Mouse (Mus musculus) limb, embryonic 12.5 days (tissue): ENCODE measurements around the gene Tnrc6b. TPM values are rescaled to one million over a fixed set of nuclear protein-coding genes. Genes with fewer than 3 reads are reported as not detected.

ENCODE experiments used
- ATAC-seq: fragments of 200-750 bp; cut with Nextera tagmentation; 2 replicates; pipeline ENCODE4 v1.8.0; 2017; ENCODE audit warnings: low read depth, moderate TSS enrichment; ENCODE audit not compliant: insufficient number of reproducible peaks, insufficient read depth, low FRiP score, low TSS enrichment
- H3K27ac ChIP-seq: fragments of 300-500 bp; sonication (generic); 2 replicates; pipeline ENCODE4 v1.5.1; 2016; ENCODE audit warnings: mild to moderate bottlenecking, moderate library complexity
- H3K27me3 ChIP-seq: fragments of 300-500 bp; sonication (generic); 2 replicates; pipeline ENCODE4 v1.6.1; 2016; ENCODE audit warnings: mild to moderate bottlenecking, moderate library complexity
- H3K36me3 ChIP-seq: fragments of 300-500 bp; sonication (generic); 2 replicates; pipeline ENCODE4 v1.6.1; 2016; ENCODE audit warnings: mild to moderate bottlenecking, moderate library complexity
- H3K4me1 ChIP-seq: fragments of 300-500 bp; sonication (generic); replicated peaks from 2 replicates; pipeline ENCODE4 v1.6.1; 2016
- H3K4me2 ChIP-seq: fragments of 300-500 bp; sonication (generic); 2 replicates; pipeline ENCODE4 v1.6.1; 2016; ENCODE audit warnings: mild to moderate bottlenecking, moderate library complexity
- H3K4me3 ChIP-seq: fragments of 300-500 bp; sonication (generic); replicated peaks from 2 replicates; pipeline ENCODE4 v1.5.1; 2016; ENCODE audit warnings: mild to moderate bottlenecking
- H3K9ac ChIP-seq: fragments of 300-500 bp; sonication (generic); replicated peaks from 2 replicates; pipeline ENCODE4 v1.6.1; 2016; ENCODE audit warnings: mild to moderate bottlenecking, moderate library complexity
- H3K9me3 ChIP-seq: fragments of 300-500 bp; sonication (generic); 2 replicates; pipeline ENCODE4 v1.6.1; 2016; ENCODE audit warnings: mild to moderate bottlenecking, moderate library complexity
- WGBS: fragments of 180-500 bp; shearing (Covaris S2); methylation state at CpG from one replicate; pipeline ENCODE4 v1.1.7; 2016; 5-methylcytosine and 5-hydroxymethylcytosine counted together
- polyA plus RNA-seq: library from polyadenylated mRNA; unstranded; fragments of >200 nt; fragmentation: Nextera tagmentation; extraction: Ambion mirVana; gene quantifications from 2 replicates; pipeline ENCODE4 v1.2.1, GENCODE M21; 2016

Tnrc6b gene
- polyA plus RNA-seq, 1 experiment from 2014 or later: 41.0 TPM

- ATAC-seq: peak; percentile 90
- no peaks in the 10 kb centered on the region for H3K9me3 ChIP-seq
- peak overlapping the region; percentile 56 for H3K4me3 ChIP-seq
- no peaks in the 10 kb centered on the region for H3K36me3 ChIP-seq
- H3K4me1 ChIP-seq: peaks cover 28% of the 10 kb centered on the region
- peak overlapping the region; percentile 88 for H3K27ac ChIP-seq
- H3K9ac ChIP-seq: peak overlapping the region; percentile 79
- peak overlapping the region; percentile 65 for H3K4me2 ChIP-seq
- WGBS: under 1% methylated on average over 17 of the region's 17 CpGs
- no peaks in the 10 kb centered on the region for H3K27me3 ChIP-seq
These were observed 87.4 kb downstream of the Tnrc6b start for GRCm38 (mm10) chr15:80798367-80799073.

DNA sequence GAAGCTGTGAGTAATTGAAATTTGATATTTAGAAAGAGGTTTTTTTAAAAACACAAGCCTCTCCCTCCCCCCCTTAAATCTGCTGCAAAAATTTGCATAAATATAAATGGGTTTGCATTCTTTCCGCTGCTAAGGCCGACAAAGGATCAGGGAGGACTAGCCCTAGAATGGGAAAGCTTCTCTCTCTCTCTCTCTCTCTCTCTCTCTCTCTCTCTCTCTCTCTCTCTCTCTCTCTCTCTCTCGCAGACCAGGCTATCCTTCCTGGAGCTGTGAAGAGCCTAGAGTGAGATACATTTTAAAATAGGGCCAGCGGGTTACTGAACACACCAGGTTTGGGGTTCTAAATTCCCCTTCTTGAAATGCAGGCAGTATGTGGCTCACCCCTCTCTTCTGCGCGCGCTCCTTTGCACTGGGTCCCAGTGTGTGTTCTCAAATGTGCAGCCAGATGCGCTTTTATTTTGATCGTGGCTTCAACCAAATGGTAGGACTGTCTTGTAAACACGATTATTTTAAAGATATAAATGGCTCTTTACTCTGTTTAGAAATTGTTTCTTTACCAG is 88.0 kb downstream of the Tnrc6b start:
- Histone ChIP-seq H3K9me3 (no peaks in the 10 kb centered on the region), H3K36me3 (no peaks in the 10 kb centered on the region), H3K4me3 (peak overlapping the region; percentile 56), H3K4me2 (peak overlapping the region; percentile 65), H3K27me3 (no peaks in the 10 kb centered on the region), H3K27ac (peak overlapping the region; percentile 88), H3K9ac (peak overlapping the region; percentile 79), H3K4me1 (peaks cover 28% of the 10 kb centered on the region)
- ATAC-seq: 0 out of 2 replicates have a peak, but pooled peaks have one; percentile 46
- under 1% methylated on average over 9 of the region's 10 CpGs for WGBS

GRCm38 (mm10) chr15:80799634-80800137 is 88.6 kb downstream of the Tnrc6b start:
- Histone ChIP-seq H3K9ac (peak overlapping the region; percentile 79), H3K4me3 (peak overlapping the region; percentile 56), H3K27ac (peak overlapping the region; percentile 88), H3K27me3 (no peaks in the 10 kb centered on the region), H3K9me3 (no peaks in the 10 kb centered on the region), H3K4me2 (peak overlapping the region; percentile 65), H3K4me1 (peaks cover 28% of the 10 kb centered on the region), H3K36me3 (no peaks in the 10 kb centered on the region)
- WGBS: 1% methylated on average over 10 of the region's 10 CpGs
- peak; percentile 52; the same call in 1 of the 2 replicates for ATAC-seq

DNA sequence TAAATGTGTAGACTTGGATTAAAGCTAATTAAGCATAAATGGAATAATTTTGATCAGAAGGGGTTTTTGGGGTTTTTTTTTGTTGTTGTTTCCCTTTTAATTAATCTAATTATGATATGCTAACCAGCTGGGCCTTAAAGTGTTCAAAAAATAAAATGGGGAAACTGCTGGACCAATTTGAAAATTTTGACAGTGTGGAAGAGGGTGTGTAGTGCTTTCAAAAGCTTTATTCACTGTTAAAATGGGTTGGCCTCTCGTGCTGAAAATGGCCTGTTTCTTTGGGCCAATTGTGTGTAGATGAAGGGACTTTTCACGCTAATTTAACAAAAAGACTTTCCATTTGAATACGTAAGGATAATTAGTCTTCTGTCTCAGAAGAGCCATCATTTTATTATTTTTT is 89.1 kb downstream of the Tnrc6b start:
- Histone ChIP-seq H3K36me3 (no peaks in the 10 kb centered on the region), H3K4me2 (peak overlapping the region; percentile 65), H3K9ac (peak overlapping the region; percentile 34; the same call in 1 of the 2 replicates), H3K9me3 (no peaks in the 10 kb centered on the region), H3K4me1 (peaks cover 28% of the 10 kb centered on the region), H3K27ac (no peak overlapping the region), H3K27me3 (no peaks in the 10 kb centered on the region), H3K4me3 (peak overlapping the region; percentile 56)
- no peak for ATAC-seq
- 32% methylated on average over 3 of the region's 3 CpGs for WGBS

DNA sequence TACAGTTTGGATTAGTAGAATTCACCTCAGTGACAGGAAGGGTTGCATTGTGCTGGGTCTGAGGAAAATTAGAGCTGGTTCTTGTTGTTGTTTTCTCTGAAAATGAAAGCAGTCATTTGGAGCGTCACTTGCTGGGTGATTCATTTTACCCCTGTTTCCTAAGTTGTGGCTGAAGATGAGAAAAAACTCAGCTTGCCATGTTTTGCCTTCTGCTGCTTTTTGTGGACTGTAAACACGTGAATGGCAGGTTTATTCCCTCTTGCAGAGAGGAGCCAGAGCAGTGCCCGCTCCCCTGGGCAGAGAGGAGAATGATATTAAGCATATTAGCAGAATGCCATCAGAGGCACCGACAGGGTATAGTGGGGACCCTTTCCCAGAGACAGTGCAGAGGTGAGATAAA is 89.7 kb downstream of the Tnrc6b start:
- no peak for ATAC-seq
- WGBS: 27% methylated on average over 4 of the region's 4 CpGs
- H3K27ac ChIP-seq: no peak overlapping the region

DNA sequence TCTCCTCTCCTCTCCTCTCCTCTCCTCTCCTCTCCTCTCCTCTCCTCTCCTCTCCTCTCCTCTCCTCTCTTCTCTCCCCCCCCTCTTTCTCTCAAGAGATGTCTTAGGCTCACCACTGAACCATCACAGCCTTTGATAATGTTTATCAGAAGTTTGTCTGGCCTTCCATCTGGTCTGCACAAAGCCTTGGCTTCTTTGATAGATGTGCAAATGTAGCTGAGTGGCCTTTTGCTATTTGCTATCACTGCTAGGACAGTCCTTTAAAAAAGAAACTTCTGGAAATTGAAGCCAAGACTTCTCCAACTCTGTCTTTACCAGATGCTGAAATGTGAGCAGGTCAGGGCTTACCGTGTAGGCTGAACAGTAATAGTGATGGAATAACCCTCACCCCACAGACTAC is 90.5 kb downstream of the Tnrc6b start:
- Histone ChIP-seq H3K9me3 (no peaks in the 10 kb centered on the region), H3K4me2 (peak overlapping the region; percentile 65), H3K36me3 (no peaks in the 10 kb centered on the region), H3K4me1 (peaks cover 28% of the 10 kb centered on the region), H3K27ac (no peak overlapping the region), H3K27me3 (no peaks in the 10 kb centered on the region), H3K9ac (no peak overlapping the region), H3K4me3 (no peak overlapping the region)
- no peak for ATAC-seq
- 32% methylated on average over 1 of the region's 1 CpGs for WGBS

More for the DNA sequence above, 89.7 kb downstream of the Tnrc6b start:
- Histone ChIP-seq H3K9me3 (no peaks in the 10 kb centered on the region), H3K9ac (peak overlapping the region; percentile 37; the same call in 1 of the 2 replicates), H3K36me3 (no peaks in the 10 kb centered on the region), H3K27me3 (no peaks in the 10 kb centered on the region), H3K4me2 (peak overlapping the region; percentile 65), H3K4me1 (peaks cover 28% of the 10 kb centered on the region), H3K4me3 (peak overlapping the region; percentile 56)

DNA sequence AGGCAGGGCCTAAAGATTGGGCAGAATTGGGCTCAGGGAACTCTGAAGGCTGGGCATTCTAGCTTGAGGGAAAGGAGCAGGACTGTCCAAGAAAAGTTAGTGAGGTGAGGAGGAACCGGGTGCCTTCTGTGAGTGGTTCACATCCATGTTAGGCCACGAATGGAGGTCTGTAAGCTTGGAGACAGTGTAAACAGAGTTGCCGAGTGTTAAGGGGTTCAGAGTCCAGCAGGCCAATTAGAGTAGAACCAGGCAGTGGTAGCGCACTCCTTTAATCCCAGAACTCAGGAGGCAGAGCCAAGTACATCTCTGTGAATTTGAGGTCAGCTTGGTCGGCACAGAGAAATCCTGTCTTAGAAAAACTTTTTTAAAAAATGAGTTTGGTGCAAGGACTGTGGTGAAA is 96.0 kb downstream of the Tnrc6b start:
- no peak overlapping the region for H3K4me3 ChIP-seq
- no peak overlapping the region for H3K4me2 ChIP-seq
- H3K36me3 ChIP-seq: peaks cover 2% of the 10 kb centered on the region; the same call in 1 of the 2 replicates
- H3K9ac ChIP-seq: no peak overlapping the region
- H3K27me3 ChIP-seq: no peaks in the 10 kb centered on the region
- no peak for ATAC-seq
- peaks cover 3% of the 10 kb centered on the region; the same call in 1 of the 2 replicates for H3K4me1 ChIP-seq
- no peak overlapping the region for H3K27ac ChIP-seq
- H3K9me3 ChIP-seq: no peaks in the 10 kb centered on the region
- 74% methylated on average over 5 of the region's 5 CpGs for WGBS

DNA sequence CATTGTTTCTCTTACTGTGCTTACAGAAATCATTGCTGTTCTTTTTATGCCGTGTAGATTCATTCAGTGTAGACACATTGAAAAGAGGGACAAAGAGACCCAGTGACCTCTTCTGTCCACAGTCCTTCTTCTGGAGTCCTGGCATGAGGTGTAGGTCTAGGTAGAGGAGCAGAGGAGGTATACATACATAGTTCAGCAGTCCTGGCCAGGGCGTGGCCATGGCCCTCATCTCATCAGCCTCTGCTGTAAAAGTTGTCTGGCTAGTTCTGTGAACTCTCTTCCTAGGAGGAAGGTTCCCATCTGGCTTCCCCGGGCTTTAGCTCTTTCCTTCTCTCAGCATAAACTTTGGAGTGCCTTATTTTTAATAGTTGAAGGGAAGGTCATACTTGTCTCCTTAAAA is 99.1 kb downstream of the Tnrc6b start:
- 84% methylated on average over 3 of the region's 3 CpGs for WGBS
- Histone ChIP-seq H3K27me3 (no peaks in the 10 kb centered on the region), H3K36me3 (peaks cover 2% of the 10 kb centered on the region; the same call in 1 of the 2 replicates), H3K9me3 (no peaks in the 10 kb centered on the region), H3K9ac (no peak overlapping the region), H3K4me3 (no peak overlapping the region), H3K27ac (no peak overlapping the region), H3K4me1 (peaks cover 7% of the 10 kb centered on the region), H3K4me2 (no peak overlapping the region)
- no peak for ATAC-seq

GRCm38 (mm10) chr15:80812840-80813239 is 101.7 kb downstream of the Tnrc6b start:
- WGBS: 93% methylated on average over 4 of the region's 4 CpGs
- peaks cover 7% of the 10 kb centered on the region for H3K4me1 ChIP-seq

DNA sequence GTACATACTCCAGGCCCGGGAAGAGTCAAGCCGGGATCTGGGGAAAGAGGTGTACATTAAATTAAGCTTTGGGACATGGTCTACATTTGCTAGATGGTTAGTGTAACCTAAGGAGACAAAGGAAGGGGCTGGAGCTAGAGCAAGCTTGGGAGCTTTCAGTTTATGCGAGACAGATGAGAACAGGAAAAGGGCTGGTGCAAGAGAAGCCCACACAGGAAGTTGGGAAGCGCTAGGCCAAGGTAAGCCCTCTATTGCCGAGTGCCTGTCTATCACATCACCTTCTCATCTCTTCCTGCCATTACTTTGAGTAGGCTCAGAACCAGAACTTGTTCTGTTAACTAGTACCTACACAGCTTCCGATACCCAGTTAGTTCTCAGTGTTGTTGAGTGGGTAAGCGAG is 103.7 kb downstream of the Tnrc6b start:
- Histone ChIP-seq H3K4me1 (peaks cover 7% of the 10 kb centered on the region), H3K4me2 (no peak overlapping the region), H3K9ac (no peak overlapping the region), H3K9me3 (no peaks in the 10 kb centered on the region), H3K36me3 (peaks cover 2% of the 10 kb centered on the region; the same call in 1 of the 2 replicates), H3K4me3 (no peak overlapping the region), H3K27me3 (no peaks in the 10 kb centered on the region), H3K27ac (no peak overlapping the region)
- WGBS: 69% methylated on average over 7 of the region's 7 CpGs
- ATAC-seq: no peak

More at GRCm38 (mm10) chr15:80812840-80813239, 101.7 kb downstream of the Tnrc6b start:
- H3K27ac ChIP-seq: no peak overlapping the region
- no peaks in the 10 kb centered on the region for H3K27me3 ChIP-seq
- H3K9me3 ChIP-seq: no peaks in the 10 kb centered on the region
- peaks cover 2% of the 10 kb centered on the region; the same call in 1 of the 2 replicates for H3K36me3 ChIP-seq
- ATAC-seq: no peak
- H3K4me2 ChIP-seq: no peak overlapping the region
- H3K4me3 ChIP-seq: no peak overlapping the region
- H3K9ac ChIP-seq: no peak overlapping the region

DNA sequence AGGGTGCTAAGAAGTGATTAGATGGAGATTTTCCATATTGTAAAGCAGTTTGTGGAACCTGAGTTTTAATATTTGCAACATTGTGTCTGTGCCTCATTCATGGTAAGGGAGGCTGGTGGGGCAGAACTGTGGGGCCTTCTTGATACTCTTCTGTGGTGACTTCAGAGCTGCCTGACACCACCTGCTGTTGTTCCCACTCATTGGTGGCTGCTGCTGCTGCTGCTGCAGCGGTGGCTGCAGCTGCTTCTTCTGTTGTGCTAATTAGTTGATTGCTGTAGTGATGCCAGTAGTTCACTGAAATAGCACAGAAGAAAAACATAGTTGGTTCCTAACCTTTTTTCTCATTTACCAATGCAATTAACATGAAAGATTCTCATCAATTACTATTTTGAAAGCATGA is 111.2 kb downstream of the Tnrc6b start:
- H3K36me3 ChIP-seq: no peaks in the 10 kb centered on the region
- no peak overlapping the region for H3K4me3 ChIP-seq
- H3K4me1 ChIP-seq: peaks cover 5% of the 10 kb centered on the region
- no peaks in the 10 kb centered on the region for H3K9me3 ChIP-seq
- H3K27me3 ChIP-seq: no peaks in the 10 kb centered on the region
- no peak overlapping the region for H3K9ac ChIP-seq
- no peak for ATAC-seq
- no peak overlapping the region for H3K27ac ChIP-seq
- 17% methylated on average over 1 of the region's 1 CpGs for whole genome bisulfite sequencing
- H3K4me2 ChIP-seq: no peak overlapping the region
